Mouse (Mus musculus) spleen, embryonic (tissue): ENCODE results near the gene Strip1.

Source experiments
- CTCF ChIA-PET: fragments of 350-600 bp; sonication (Branson Sonifier 250); formaldehyde crosslinking; loops from one replicate; lab custom pipeline; 2022; lab: Charles Lee

The Strip1 gene

GRCm38 (mm10) chr3:107628551-107628950 is 2.9 kb downstream of the Strip1 start:
- CTCF ChIA-PET: no interaction called here

GRCm38 (mm10) chr3:107627641-107628040 is 3.9 kb downstream of the Strip1 start:
- CTCF ChIA-PET: no interaction called here

GRCm38 (mm10) chr3:107626751-107627150 is 4.7 kb downstream of the Strip1 start:
- CTCF ChIA-PET: no interaction called here

- CTCF ChIA-PET: no interaction called here
Observed at GRCm38 (mm10) chr3:107625536-107625935, 6.0 kb downstream of the Strip1 start.

GRCm38 (mm10) chr3:107624424-107624823 is 7.1 kb downstream of the Strip1 start:
- CTCF ChIA-PET: no interaction called here

GRCm38 (mm10) chr3:107622537-107622936 is 9.0 kb downstream of the Strip1 start:
- CTCF ChIA-PET: no interaction called here

- CTCF ChIA-PET: no interaction called here
Observed at GRCm38 (mm10) chr3:107621286-107622075, 10.0 kb downstream of the Strip1 start.

- CTCF ChIA-PET: no interaction called here
Observed at GRCm38 (mm10) chr3:107619911-107620310, 11.6 kb downstream of the Strip1 start.

GRCm38 (mm10) chr3:107617800-107618199 is 13.7 kb downstream of the Strip1 start:
- CTCF ChIA-PET: no interaction called here

GRCm38 (mm10) chr3:107612902-107613525 is 18.5 kb downstream of the Strip1 start:
- CTCF ChIA-PET: interaction anchor here (0.5 kb wide), 1 partner anchor 221 kb away, joined by 5 read pairs; no protein-coding TSS in a partner anchor

- CTCF ChIA-PET: no interaction called here
Observed at GRCm38 (mm10) chr3:107611394-107611793, 20.1 kb downstream of the Strip1 start.

- CTCF ChIA-PET: no interaction called here
Observed at GRCm38 (mm10) chr3:107609376-107609775, 22.1 kb downstream of the Strip1 start.

GRCm38 (mm10) chr3:107608808-107609207 is 22.7 kb downstream of the Strip1 start:
- CTCF ChIA-PET: no interaction called here

- CTCF ChIA-PET: no interaction called here
Observed at GRCm38 (mm10) chr3:107607221-107607620, 24.3 kb downstream of the Strip1 start.

- CTCF ChIA-PET: no interaction called here
Observed at GRCm38 (mm10) chr3:107605304-107605703, 26.2 kb downstream of the Strip1 start.

GRCm38 (mm10) chr3:107600127-107600526 is 31.4 kb downstream of the Strip1 start:
- CTCF ChIA-PET: no interaction called here

- CTCF ChIA-PET: no interaction called here
Observed at GRCm38 (mm10) chr3:107597586-107598389, 33.7 kb downstream of the Strip1 start.

- CTCF ChIA-PET: no interaction called here
Observed at GRCm38 (mm10) chr3:107597134-107597533, 34.4 kb downstream of the Strip1 start.

- CTCF ChIA-PET: no interaction called here
Observed at GRCm38 (mm10) chr3:107596559-107596958, 34.9 kb downstream of the Strip1 start.

- CTCF ChIA-PET: no interaction called here
Observed at GRCm38 (mm10) chr3:107595938-107596461, 35.5 kb downstream of the Strip1 start.

- CTCF ChIA-PET: no interaction called here
Observed at GRCm38 (mm10) chr3:107595264-107595937, 36.1 kb downstream of the Strip1 start.
